9 mouse cellular contexts compared by ENCODE assay signal in genomic region chr3:149357903-149358569, GRCm38 (mm10).
A peak's percentile ranks its signal among the peaks of the same experiment; 100 is the strongest.
DNase-seq lines count a peak whose midpoint lies in the region; TF ChIP-seq lines count a peak whose summit lies in the region.
"Had no signal": no experiment of that assay in that cellular context is flagged by ENCODE, and none has a peak within 500 bp of the region (broad histone marks: within the 10 kb centered on the region; RNA-seq: fewer than 3 reads in every experiment).

No protein-coding gene starts in this region.

- no peaks in the 10 kb centered on the region; the same call in 1 of the 2 replicates for H3K27me3 ChIP-seq in forebrain, embryonic 10.5 days (ENCODE audit: poor library complexity, severe bottlenecking)

- no peaks in the 10 kb centered on the region for H3K9me3 ChIP-seq in forebrain, embryonic 10.5 days

- no peak for TF ChIP-seq CTCF in layer of hippocampus, adult 2 months (conservative IDR thresholded peaks at IDR 0.05)

- intact Hi-C loops in left cerebral cortex, postnatal 14 days (cut with DNase I), result no loop called here

- H3K4me1 ChIP-seq in forebrain, embryonic 10.5 days, result peaks cover 34% of the 10 kb centered on the region

- DNase-seq in layer of hippocampus, adult 2 months (ENCODE audit: low spot score in 2 of 2), result no peak
- DNase-seq in layer of hippocampus, adult 18-20 months (ENCODE audit: low spot score in 2 of 2), result no peak
- no peak for DNase-seq in forebrain, embryonic 10.5 days (ENCODE audit: extremely low spot score, low spot score)
- DNase-seq in hindlimb bud, embryonic 11.5 days (ENCODE audit: extremely low spot score, low read depth, low spot score), result peak; percentile 28
- DNase-seq in retina, embryonic 14.5 days (ENCODE audit: low spot score), result peak; percentile 35
- no peak for DNase-seq in urinary bladder, postnatal 36 days (ENCODE audit: low spot score in 2 of 2)
- DNase-seq in left cerebral cortex, postnatal 14 days (ENCODE audit: low spot score in 2 of 2), result no peak
- DNase-seq: gastrocnemius, postnatal 10 days; liver, postnatal 0 days had no signal

- peak overlapping the region; percentile 1; the same call in 1 of the 2 replicates for H3K4me3 ChIP-seq in layer of hippocampus, adult 2 months
- H3K4me3 ChIP-seq in forebrain, embryonic 10.5 days, result no peak overlapping the region

- H3K36me3 ChIP-seq in forebrain, embryonic 10.5 days (replicated peaks), result no peaks in the 10 kb centered on the region

- no peak overlapping the region for H3K27ac ChIP-seq in layer of hippocampus, adult 2 months
- H3K27ac ChIP-seq in forebrain, embryonic 10.5 days, result 0 out of 2 replicates have a peak overlapping the region, but pooled peaks have one; percentile 11

- 49% methylated on average over 14 of the region's 14 CpGs for WGBS in forebrain, embryonic 10.5 days

Comparison
In these comparisons a context has a peak if more than half of its experiments do, and no peak if none do; other contexts are left out.
1. DNase-seq: peak in hindlimb bud, embryonic 11.5 days (single experiment) and retina, embryonic 14.5 days (single experiment); none in layer of hippocampus, adult 2 months (0 of 2), layer of hippocampus, adult 18-20 months (0 of 2), forebrain, embryonic 10.5 days (single experiment), urinary bladder, postnatal 36 days (0 of 2) and left cerebral cortex, postnatal 14 days (0 of 2).